Mouse (Mus musculus) gastrocnemius, postnatal 10 days (tissue): ENCODE results near the gene BC025446. TPM values are rescaled to one million over a fixed set of nuclear protein-coding genes. Genes with fewer than 3 reads are reported as not detected.

Source experiments
- total RNA-seq, 2 experiments: library from RNA; stranded (reverse); gene quantifications; 2 replicates each; pipeline ENCODE4 v1.2.3; 2021

BC025446 gene
- total RNA-seq, 2 experiments from 2014 or later: not detected

Other genes starting within 250 kb of the BC025446 start
- gene Ly6i, start 232.9 kb upstream of the BC025446 start, total RNA-seq: under 1 TPM in 1 of 2 experiments, not detected in 1; 0.21 TPM
- 10 to 100 TPM; 43.4 to 57.2 TPM for gene Ly6a, start 218.3 kb upstream of the BC025446 start, total RNA-seq
- 10 to 100 TPM; 60.9 to 62.0 TPM for gene Ly6c1, start 167.5 kb upstream of the BC025446 start, total RNA-seq
- gene Ly6c2, start 104.4 kb upstream of the BC025446 start, total RNA-seq: 1 to 10 TPM; 3.1 to 3.3 TPM
- under 1 TPM in 1 of 2 experiments, not detected in 1; 0.68 TPM for gene Ly6g, start 61.1 kb upstream of the BC025446 start, total RNA-seq
- gene Ly6f, start 52.0 kb downstream of the BC025446 start, total RNA-seq: not detected